Mouse (Mus musculus) brain, adult 10 weeks (tissue): ENCODE results near the gene Mageb1. TPM values are rescaled to one million over a fixed set of nuclear protein-coding genes. Genes with fewer than 3 reads are reported as not detected.

Experiments
- polyA plus RNA-seq: library from polyadenylated mRNA; stranded (reverse); fragments of 350-450 nt; fragmentation: Illumina TruSeq; extraction: RNeasy Lipid Tissue Mini Kit (QIAGEN cat#74804); gene quantifications from one replicate; pipeline ENCODE4 v1.2.3, GENCODE M21; 2015; ENCODE audit warnings: low read depth, low replicate concordance

The Mageb1 gene
- not detected for polyA plus RNA-seq

GRCm38 (mm10) chrX:92016233-92016632, at the start of gene Mageb1:
TSS of gene Mageb1 (minus strand) at chrX:92016333.

Other genes starting within 250 kb of the Mageb1 start
- gene Mageb5, start 233.3 kb downstream of the Mageb1 start, polyA plus RNA-seq: not detected